Mouse (Mus musculus) hindbrain, embryonic 14.5 days (tissue): ENCODE results near the gene Pofut2. TPM values are rescaled to one million over a fixed set of nuclear protein-coding genes. Genes with fewer than 3 reads are reported as not detected.

Experiments
- polyA plus RNA-seq: library from polyadenylated mRNA; unstranded; fragments of >200 nt; fragmentation: Nextera tagmentation; extraction: Ambion mirVana; gene quantifications from 2 replicates; pipeline ENCODE4 v1.2.1, GENCODE M21; 2014

The Pofut2 gene
- polyA plus RNA-seq, 1 experiment from 2014 or later, result 53.2 TPM

Other genes with a start within 250 kb of the Pofut2 start
- 42.1 and 42.4 TPM in 2 replicates for gene Slc19a1, start 227.0 kb upstream of the Pofut2 start, polyA plus RNA-seq
- 38.6 and 51.2 TPM in 2 replicates for gene Col18a1, start 92.7 kb upstream of the Pofut2 start, polyA plus RNA-seq
- gene Adarb1, start 159.1 kb downstream of the Pofut2 start, polyA plus RNA-seq, result 20.6 and 20.7 TPM in 2 replicates